Mouse (Mus musculus): ENCODE results near the gene Strip1.

Gene Strip1

GRCm38 (mm10) chr3:107628551-107628950 is 2.9 kb downstream of the Strip1 start:
- DNase-seq (ENCODE audit: low read depth, low spot score), result peak; percentile 67

- no peak for DNase-seq (ENCODE audit: low read depth, low spot score)
Observed at GRCm38 (mm10) chr3:107627641-107628040, 3.9 kb downstream of the Strip1 start.

- no peak for DNase-seq (ENCODE audit: low read depth, low spot score)
Observed at GRCm38 (mm10) chr3:107626751-107627150, 4.7 kb downstream of the Strip1 start.

GRCm38 (mm10) chr3:107625536-107625935 is 6.0 kb downstream of the Strip1 start:
- DNase-seq (ENCODE audit: low read depth, low spot score), result no peak

GRCm38 (mm10) chr3:107624424-107624823 is 7.1 kb downstream of the Strip1 start:
- DNase-seq (ENCODE audit: low read depth, low spot score), result no peak

- DNase-seq (ENCODE audit: low read depth, low spot score), result no peak
Observed at GRCm38 (mm10) chr3:107622537-107622936, 9.0 kb downstream of the Strip1 start.

- DNase-seq (ENCODE audit: low read depth, low spot score), result no peak
Observed at GRCm38 (mm10) chr3:107621286-107622075, 10.0 kb downstream of the Strip1 start.

- no peak for DNase-seq (ENCODE audit: low read depth, low spot score)
Observed at GRCm38 (mm10) chr3:107619911-107620310, 11.6 kb downstream of the Strip1 start.

GRCm38 (mm10) chr3:107617800-107618199 is 13.7 kb downstream of the Strip1 start:
- DNase-seq (ENCODE audit: low read depth, low spot score), result no peak

GRCm38 (mm10) chr3:107612902-107613525 is 18.5 kb downstream of the Strip1 start:
- peak; percentile 65 for DNase-seq (ENCODE audit: low read depth, low spot score)

- DNase-seq (ENCODE audit: low read depth, low spot score), result no peak
Observed at GRCm38 (mm10) chr3:107611394-107611793, 20.1 kb downstream of the Strip1 start.

- no peak for DNase-seq (ENCODE audit: low read depth, low spot score)
Observed at GRCm38 (mm10) chr3:107609376-107609775, 22.1 kb downstream of the Strip1 start.

- no peak for DNase-seq (ENCODE audit: low read depth, low spot score)
Observed at GRCm38 (mm10) chr3:107608808-107609207, 22.7 kb downstream of the Strip1 start.

- DNase-seq (ENCODE audit: low read depth, low spot score), result no peak
Observed at GRCm38 (mm10) chr3:107607221-107607620, 24.3 kb downstream of the Strip1 start.

GRCm38 (mm10) chr3:107605304-107605703 is 26.2 kb downstream of the Strip1 start:
- DNase-seq (ENCODE audit: low read depth, low spot score), result peak; percentile 67

GRCm38 (mm10) chr3:107600127-107600526 is 31.4 kb downstream of the Strip1 start:
- no peak for DNase-seq (ENCODE audit: low read depth, low spot score)

GRCm38 (mm10) chr3:107597586-107598389 is 33.7 kb downstream of the Strip1 start:
- DNase-seq (ENCODE audit: low read depth, low spot score), result no peak

- DNase-seq (ENCODE audit: low read depth, low spot score), result no peak
Observed at GRCm38 (mm10) chr3:107597134-107597533, 34.4 kb downstream of the Strip1 start.

GRCm38 (mm10) chr3:107596559-107596958 is 34.9 kb downstream of the Strip1 start:
- no peak for DNase-seq (ENCODE audit: low read depth, low spot score)

GRCm38 (mm10) chr3:107595938-107596461 is 35.5 kb downstream of the Strip1 start:
- no peak for DNase-seq (ENCODE audit: low read depth, low spot score)

- DNase-seq (ENCODE audit: low read depth, low spot score), result no peak
Observed at GRCm38 (mm10) chr3:107595264-107595937, 36.1 kb downstream of the Strip1 start.
